Mouse (Mus musculus) lung, postnatal 10 days (tissue): ENCODE results near the gene Tubg1.
A peak's percentile ranks its signal among the peaks of the same experiment; 100 is the strongest.

Experiments used
- DNase-seq: peaks from one replicate; pipeline ENCODE4 v3.0.0; 2021

Gene Tubg1

GRCm38 (mm10) chr11:101167211-101167962, 47.6 kb downstream of the Tubg1 start:
- peak; percentile 4 for DNase-seq

DNA sequence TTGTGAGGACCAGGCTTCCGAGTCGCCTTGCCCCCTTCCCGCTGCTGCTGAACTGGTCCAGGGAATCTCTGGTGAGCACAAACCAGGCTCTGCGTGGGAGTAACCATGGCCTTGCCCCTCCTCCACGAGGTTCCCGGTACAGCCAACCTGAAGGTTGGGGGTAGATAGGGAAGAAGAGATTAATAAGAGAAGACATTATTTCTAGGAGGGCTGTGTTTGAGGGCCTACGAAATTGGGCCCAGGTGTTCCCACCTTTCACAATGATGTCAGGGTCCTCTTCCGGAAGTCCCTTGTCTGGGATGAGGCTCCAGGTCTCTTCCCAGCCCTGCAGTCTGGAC, 48.2 kb downstream of the Tubg1 start:
- DNase-seq = no peak

DNA sequence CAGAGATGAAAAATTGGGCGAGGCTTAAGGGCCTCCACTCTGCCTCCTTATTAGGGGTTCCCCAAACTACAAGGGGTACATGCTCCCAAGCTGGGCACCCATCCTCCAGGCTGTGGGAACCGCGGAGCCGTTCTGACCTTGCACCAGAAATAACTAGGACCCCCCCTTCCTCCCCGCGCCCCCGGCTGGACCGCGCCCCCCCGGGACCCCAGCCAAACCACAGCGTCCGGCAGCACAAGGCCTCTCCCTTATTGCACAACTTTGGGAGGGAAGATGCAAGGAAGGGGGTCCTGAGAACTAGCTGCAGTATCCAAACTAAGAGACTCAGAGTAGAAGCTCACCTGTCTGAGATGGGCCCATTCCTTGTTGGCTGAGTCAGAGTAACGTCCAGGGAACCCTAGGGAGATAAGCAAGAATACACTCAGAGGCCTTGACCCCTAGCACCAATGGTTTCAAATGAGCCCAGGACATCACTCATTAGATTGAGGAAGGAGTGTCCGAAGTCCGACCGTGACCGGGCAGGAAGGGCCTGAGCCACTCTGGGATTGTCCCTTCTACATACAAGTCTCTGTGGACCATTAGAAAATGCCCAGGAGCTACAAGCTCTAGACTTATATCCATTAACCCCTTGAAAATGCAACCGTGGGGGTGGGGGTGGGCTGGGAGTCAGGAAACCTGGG, 48.7 kb downstream of the Tubg1 start:
- DNase-seq = peak; percentile 73

DNA sequence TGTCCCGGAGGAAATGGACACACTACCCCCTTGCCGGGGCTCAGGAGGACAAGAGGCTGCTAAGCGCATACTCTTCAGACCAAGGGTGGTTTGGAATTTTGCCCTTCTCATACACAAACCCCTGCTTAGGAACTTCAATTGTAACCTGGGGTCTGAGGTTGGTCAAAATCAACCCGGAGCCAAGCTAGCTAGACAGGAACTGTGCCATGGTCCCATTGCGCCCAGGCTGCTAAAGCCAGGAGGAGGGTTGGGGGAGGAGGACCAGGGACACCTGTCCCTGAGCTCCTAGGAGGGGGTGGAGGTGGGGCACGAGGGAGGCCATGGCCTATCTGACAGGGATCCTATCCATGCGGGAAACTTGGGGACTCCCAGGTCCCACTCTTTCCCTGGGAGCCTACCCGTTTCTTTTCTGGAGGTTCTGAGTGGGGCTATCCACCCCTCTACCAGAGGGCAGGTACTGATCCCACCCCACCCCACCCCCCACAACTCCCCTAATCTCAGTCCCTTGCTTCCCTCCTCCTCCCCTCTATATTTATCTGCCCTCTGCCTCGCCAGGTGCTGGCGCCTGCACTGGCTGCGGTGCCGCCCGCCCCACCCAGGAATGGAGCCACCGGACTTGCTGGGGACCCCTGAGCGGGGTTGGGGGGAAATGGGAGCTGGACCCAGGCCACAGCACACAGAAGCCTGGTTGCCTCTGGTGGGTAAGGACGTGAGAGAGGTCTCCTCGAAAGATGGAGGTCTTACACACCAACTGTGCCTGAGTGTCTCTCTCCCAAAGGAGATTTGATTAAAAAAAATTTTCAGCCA, 49.8 kb downstream of the Tubg1 start:
- DNase-seq = peak; percentile 23

GRCm38 (mm10) chr11:101170354-101170810, 50.6 kb downstream of the Tubg1 start, which contains the start of gene Cntnap1:
Gene Cntnap1, plus strand, starts transcription at chr11:101170523.
- DNase-seq = peak; percentile 81

- DNase-seq = peak; percentile 98
Observed at GRCm38 (mm10) chr11:101170811-101171610, 51.3 kb downstream of the Tubg1 start, which contains the start of gene Plekhh3. Gene Plekhh3, minus strand, starts transcription at chr11:101171351.

GRCm38 (mm10) chr11:101171721-101172433, 52.1 kb downstream of the Tubg1 start:
- DNase-seq = peak; percentile 84

GRCm38 (mm10) chr11:101172434-101172815, 52.7 kb downstream of the Tubg1 start:
- no peak for DNase-seq

DNA sequence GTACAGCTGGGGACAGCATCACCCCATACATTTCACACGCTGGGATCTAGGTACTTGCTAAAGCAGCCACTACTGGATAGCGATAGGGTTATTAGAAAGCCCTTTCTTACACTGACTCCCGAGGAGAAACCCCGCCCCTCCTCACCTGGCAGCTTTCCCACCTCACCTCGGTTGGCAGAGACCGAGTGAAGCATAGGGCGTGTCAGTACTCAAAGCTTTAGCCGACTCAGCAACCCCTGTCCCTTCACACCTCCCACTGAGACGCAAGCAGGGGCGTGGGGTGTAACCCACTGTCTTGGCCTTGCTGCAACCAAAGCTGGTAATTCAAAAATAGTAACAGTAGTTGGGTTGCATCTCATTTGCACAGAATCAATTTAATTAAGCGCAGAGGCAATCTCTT, 53.4 kb downstream of the Tubg1 start:
- peak; percentile 78 for DNase-seq

- DNase-seq = peak; percentile 91
Observed at GRCm38 (mm10) chr11:101173631-101174388, 54.1 kb downstream of the Tubg1 start.

DNA sequence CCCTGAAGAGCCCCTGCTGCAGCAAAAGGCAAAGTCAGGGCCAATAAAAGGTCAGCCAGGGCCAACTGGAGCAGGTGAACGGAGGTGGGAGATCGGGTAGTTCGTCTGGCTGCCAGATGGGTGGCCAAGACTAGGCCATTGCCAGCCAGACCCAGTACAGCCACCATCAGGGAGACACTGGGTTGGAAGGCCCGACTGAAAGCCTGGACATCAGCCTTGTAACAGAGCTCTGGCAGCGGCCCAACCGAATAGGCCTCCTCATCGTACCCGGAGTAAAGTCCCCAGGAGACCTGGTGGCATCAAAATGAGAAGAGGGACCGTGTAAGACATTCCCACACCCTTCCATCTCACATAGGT, 54.6 kb downstream of the Tubg1 start:
- DNase-seq = no peak

DNA sequence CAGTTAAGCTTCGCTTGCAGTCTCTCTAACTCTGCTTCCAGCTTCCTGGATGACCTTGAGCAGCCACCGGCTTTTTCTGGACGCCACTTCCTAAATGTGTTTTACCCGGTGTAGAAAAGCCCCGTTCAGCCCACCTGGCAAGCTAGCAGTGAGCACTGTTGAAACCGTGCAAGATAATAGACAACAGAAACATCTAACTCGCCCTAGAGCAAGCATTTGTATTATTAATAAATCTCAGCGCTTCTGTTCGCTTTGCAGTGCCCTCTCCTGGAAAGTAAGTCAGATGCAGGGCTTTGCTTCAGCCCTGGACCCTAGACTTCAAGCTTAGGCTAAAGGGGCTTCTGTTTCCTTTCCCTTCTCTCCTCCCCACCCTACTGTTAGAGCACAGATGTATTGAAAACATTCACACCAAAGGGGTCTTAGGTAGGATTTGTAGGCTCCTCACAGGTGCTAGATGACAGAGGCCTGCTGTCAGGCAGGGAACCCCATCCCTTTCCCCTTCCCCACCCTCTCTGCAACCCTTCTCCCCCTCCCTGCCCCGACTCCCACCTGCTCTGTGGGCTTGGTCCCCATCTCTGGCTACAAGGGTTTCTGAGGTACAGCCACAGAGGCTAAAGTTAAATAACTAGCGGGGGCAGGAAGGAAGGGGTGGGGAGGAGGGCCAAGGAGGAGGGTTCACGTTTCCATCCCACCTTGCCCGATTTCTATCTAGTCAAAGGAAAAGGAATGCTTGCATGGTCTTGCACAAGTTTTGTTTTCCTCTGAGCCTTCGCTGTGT, 55.3 kb downstream of the Tubg1 start, which contains the start of gene Ccr10:
Gene Ccr10 (minus strand): TSS at position 593 of the 778 bp plus-strand sequence.
- DNase-seq = peak; percentile 51

DNA sequence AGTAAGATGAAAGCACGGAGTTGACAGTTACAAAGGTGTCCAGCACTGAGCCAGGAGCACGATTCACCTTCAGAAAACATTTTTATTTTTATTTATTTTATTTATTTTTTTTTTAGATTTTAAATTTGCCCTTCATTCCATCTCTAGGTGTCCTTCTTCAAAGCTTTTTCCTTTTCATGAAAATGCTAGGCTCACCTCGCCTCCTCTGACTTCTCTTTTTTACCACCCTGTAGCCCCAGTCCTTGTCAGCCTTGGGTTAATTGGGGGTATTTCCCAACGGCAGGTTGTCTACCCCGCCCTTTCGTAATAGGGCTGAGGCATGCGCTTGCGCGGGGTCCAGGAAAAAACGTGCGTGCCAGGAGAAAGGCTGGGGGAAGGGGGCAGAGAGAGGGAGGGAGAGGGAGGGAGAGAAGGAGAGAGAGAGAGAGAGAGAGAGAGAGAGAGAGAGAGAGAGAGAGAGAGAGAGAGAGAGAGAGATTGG, 55.9 kb downstream of the Tubg1 start:
- DNase-seq = peak; percentile 44
